Mouse (Mus musculus) bone marrow macrophage, adult 2 months (primary cell): ENCODE results near the gene Atoh8.

ENCODE experiments used
- CTCF ChIP-seq: IDR thresholded peaks from 2 replicates; pipeline ENCODE4 v1.5.1; 2012; ENCODE audit warnings: low read depth, mild to moderate bottlenecking, low read length, moderate library complexity
- POLR2A ChIP-seq: IDR thresholded peaks from 2 replicates; pipeline ENCODE4 v1.6.1; 2012; ENCODE audit warnings: mild to moderate bottlenecking, low read depth, low read length, borderline replicate concordance

DNA sequence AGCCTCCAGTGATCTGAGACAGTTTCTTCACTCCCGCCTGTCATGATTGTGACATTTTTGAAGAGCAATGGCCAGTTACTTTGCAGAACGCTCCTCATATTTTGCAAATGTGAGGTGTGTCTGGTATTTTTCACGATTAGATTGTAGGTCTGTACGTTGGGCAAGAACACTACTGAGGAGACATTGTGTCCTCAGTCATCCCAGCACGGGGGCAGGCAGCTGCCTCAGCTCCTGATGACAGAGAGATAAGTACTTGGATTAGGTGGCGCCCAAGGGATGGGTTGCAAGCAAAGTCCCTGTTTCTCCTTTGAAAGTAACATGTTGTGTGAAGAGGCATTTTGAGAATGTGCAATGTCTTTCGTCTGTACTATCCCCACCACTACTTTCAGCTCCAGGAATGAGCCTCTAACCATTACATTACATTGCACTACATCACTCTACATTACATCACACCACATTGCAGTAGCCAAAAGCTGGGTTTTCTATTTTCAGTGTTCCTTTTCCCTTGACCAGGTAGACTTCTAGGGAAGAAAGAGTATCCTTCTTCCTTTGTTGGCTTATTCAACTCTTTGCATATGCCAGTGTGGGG lies 45.1 kb upstream of the Atoh8 start:
- no peak for TF ChIP-seq CTCF
- TF ChIP-seq POLR2A, result no peak
